Comparison of ENCODE assay signal across 8 mouse cellular contexts in genomic region chr2:11502255-11502765, GRCm38 (mm10). TPM values are rescaled to one million over a fixed set of nuclear protein-coding genes. Genes with fewer than 3 reads are reported as not detected.
A peak's percentile ranks its signal among the peaks of the same experiment; 100 is the strongest.
DNase-seq lines count a peak whose midpoint lies in the region; ATAC-seq and TF ChIP-seq lines count a peak whose summit lies in the region.

No protein-coding gene starts in this region.

- no peaks in the 10 kb centered on the region for H3K27me3 ChIP-seq in testis, adult 2 months (ENCODE audit: control insufficient read depth, insufficient read depth, low read length)
- H3K27me3 ChIP-seq in liver, embryonic 11.5 days (replicated peaks; ENCODE audit: control insufficient read depth, insufficient read depth, low read length) = peaks cover 14% of the 10 kb centered on the region
- H3K27me3 ChIP-seq in stomach, postnatal 0 days (ENCODE audit: control insufficient read depth, insufficient read depth, low read length) = no peaks in the 10 kb centered on the region

- no peak for TF ChIP-seq POLR2A in testis, adult 2 months (IDR thresholded peaks at IDR 0.05; ENCODE audit: control insufficient read depth, low read depth, low read length)

- intact Hi-C loops in gastrocnemius, postnatal 14 days (cut with DNase I; ENCODE audit: low total_unique reads) = loop anchor here (5.0 kb wide), 2 partner anchors 35 to 170 kb away; no protein-coding TSS in a partner anchor

- TF ChIP-seq EP300 in stomach, postnatal 0 days (optimal IDR thresholded peaks at IDR 0.05) = no peak

- no peak for TF ChIP-seq CTCF in testis, adult 2 months (IDR thresholded peaks at IDR 0.05; ENCODE audit: control insufficient read depth, insufficient read depth, insufficient replicate concordance, low read depth, low read length)
- no peak for TF ChIP-seq CTCF in stomach, postnatal 0 days (IDR thresholded peaks at IDR 0.05; ENCODE audit: low read depth)

- H3K9me3 ChIP-seq in liver, embryonic 11.5 days (ENCODE audit: control insufficient read depth, low read length) = no peaks in the 10 kb centered on the region
- no peaks in the 10 kb centered on the region for H3K9me3 ChIP-seq in stomach, postnatal 0 days (ENCODE audit: control insufficient read depth, low read length)

- peak; percentile 20 for DNase-seq in gastrocnemius, postnatal 14 days
- DNase-seq in gastrocnemius, adult 8-10 months (ENCODE audit: low spot score in 2 of 2) = no peak
- no peak for DNase-seq in testis, postnatal 14 days (ENCODE audit: low spot score)
- DNase-seq in liver, embryonic 11.5 days (ENCODE audit: low spot score) = no peak
- DNase-seq in stomach, postnatal 0 days (ENCODE audit: low spot score) = peak; percentile 28
- no peak for DNase-seq in cerebellum, postnatal 4 days (ENCODE audit: low spot score in 2 of 2)
- DNase-seq in gastrocnemius, postnatal 4 days (ENCODE audit: low spot score in 2 of 2) = no peak

- H3K4me1 ChIP-seq in testis, adult 2 months (ENCODE audit: control insufficient read depth, insufficient read depth, low read length) = peaks cover 9% of the 10 kb centered on the region
- peaks cover 12% of the 10 kb centered on the region for H3K4me1 ChIP-seq in liver, embryonic 11.5 days (replicated peaks; ENCODE audit: control insufficient read depth, insufficient read depth, low read length)
- H3K4me1 ChIP-seq in stomach, postnatal 0 days (replicated peaks; ENCODE audit: control insufficient read depth, insufficient read depth) = peaks cover 6% of the 10 kb centered on the region; the same call in 1 of the 2 replicates

- no peaks in the 10 kb centered on the region for H3K36me3 ChIP-seq in testis, adult 2 months (ENCODE audit: control insufficient read depth, insufficient read depth, low read length)
- H3K36me3 ChIP-seq in liver, embryonic 11.5 days (ENCODE audit: control insufficient read depth, insufficient read depth, low read length) = peaks cover 5% of the 10 kb centered on the region; the same call in 1 of the 2 replicates
- no peaks in the 10 kb centered on the region for H3K36me3 ChIP-seq in stomach, postnatal 0 days (ENCODE audit: control insufficient read depth, insufficient read depth, low read length)

- H3K27ac ChIP-seq in testis, adult 2 months (ENCODE audit: control insufficient read depth, insufficient read depth, low read depth, low read length) = no peak overlapping the region
- H3K27ac ChIP-seq in liver, embryonic 11.5 days (ENCODE audit: low read depth, low read length) = peak overlapping the region; percentile 45; the same call in 1 of the 2 replicates
- peak overlapping the region; percentile 92; the same call in 1 of the 2 replicates for H3K27ac ChIP-seq in stomach, postnatal 0 days (replicated peaks)

- H3K4me2 ChIP-seq in liver, embryonic 11.5 days = peak overlapping the region; percentile 90
- H3K4me2 ChIP-seq in stomach, postnatal 0 days (replicated peaks; ENCODE audit: low read depth) = peak overlapping the region; percentile 89

- peak overlapping the region; percentile 68; the same call in 1 of the 2 replicates for H3K9ac ChIP-seq in liver, embryonic 11.5 days (ENCODE audit: low read depth, low read length)
- peak overlapping the region; percentile 54 for H3K9ac ChIP-seq in stomach, postnatal 0 days (ENCODE audit: low read length)

- peak overlapping the region; percentile 79 for H3K4me3 ChIP-seq in testis, adult 2 months (ENCODE audit: control insufficient read depth, low read depth, low read length)
- H3K4me3 ChIP-seq in liver, embryonic 11.5 days (ENCODE audit: low read depth, low read length) = peak overlapping the region; percentile 68
- H3K4me3 ChIP-seq in stomach, postnatal 0 days (ENCODE audit: low read depth, low read length) = peak overlapping the region; percentile 60

- peak; percentile 24 for ATAC-seq in liver, embryonic 11.5 days (replicated peaks; ENCODE audit: low FRiP score)
- 0 out of 2 replicates have a peak, but pooled peaks have one; percentile 3 for ATAC-seq in stomach, postnatal 0 days (ENCODE audit: low FRiP score, low TSS enrichment)

- 2% methylated on average over 15 of the region's 15 CpGs for WGBS in liver, embryonic 11.5 days
- WGBS in stomach, postnatal 0 days = under 1% methylated on average over 15 of the region's 15 CpGs

RNA-seq across cellular contexts. Expression of gene Pfkfb3, which starts 51.6 kb away (rescaled TPM):
- 10 to 100 TPM; 14.9 to 20.5 TPM for total RNA-seq in gastrocnemius, postnatal 14 days (2021)
- total RNA-seq in gastrocnemius, adult 8-10 months (2022) = 100 to 1,000 TPM; 202 to 429 (median 324) TPM
- 43.5 and 45.7 TPM in 2 replicates for polyA plus RNA-seq in testis, adult 2 months (2012; rRNA removed)
- 17.5 and 20.3 TPM in 2 replicates for polyA plus RNA-seq in liver, embryonic 11.5 days (2014; fragmentation: Nextera tagmentation; extraction: Ambion mirVana)
- polyA plus RNA-seq in stomach, postnatal 0 days (2015; fragmentation: Nextera tagmentation; extraction: Ambion mirVana) = 5.5 TPM in 2 replicates
- total RNA-seq in gastrocnemius, postnatal 4 days (2021) = 10 to 100 TPM in 1 of 2 experiments, 1 to 10 TPM in 1; 9.2 to 17.3 TPM

Comparison
In these comparisons a context has a peak if more than half of its experiments do, and no peak if none do; other contexts are left out.
1. DNase-seq: peak in gastrocnemius, postnatal 14 days (single experiment) and stomach, postnatal 0 days (single experiment); none in gastrocnemius, adult 8-10 months (0 of 2), testis, postnatal 14 days (single experiment), liver, embryonic 11.5 days (single experiment), cerebellum, postnatal 4 days (0 of 2) and gastrocnemius, postnatal 4 days (0 of 2).
2. RNA of gene Pfkfb3, which starts 51.6 kb away (total RNA-seq): 202 to 429 TPM in gastrocnemius, adult 8-10 months; 14.9 to 20.5 TPM in gastrocnemius, postnatal 14 days and 9.2 to 17.3 TPM in gastrocnemius, postnatal 4 days; every median in the first group is over 4 times any median in the second.
3. Peak in every context shown above with its lines, with median percentiles within 50 percentile points of each other: H3K4me3 ChIP-seq.